Mouse (Mus musculus): ENCODE measurements at regions not wholly inside any gene's neighbourhood (a gene's known extent, or its start where the extent isn't known, plus 50 kb on each side); places are given as distances from the start of the nearest gene placed in this dataset.

DNA sequence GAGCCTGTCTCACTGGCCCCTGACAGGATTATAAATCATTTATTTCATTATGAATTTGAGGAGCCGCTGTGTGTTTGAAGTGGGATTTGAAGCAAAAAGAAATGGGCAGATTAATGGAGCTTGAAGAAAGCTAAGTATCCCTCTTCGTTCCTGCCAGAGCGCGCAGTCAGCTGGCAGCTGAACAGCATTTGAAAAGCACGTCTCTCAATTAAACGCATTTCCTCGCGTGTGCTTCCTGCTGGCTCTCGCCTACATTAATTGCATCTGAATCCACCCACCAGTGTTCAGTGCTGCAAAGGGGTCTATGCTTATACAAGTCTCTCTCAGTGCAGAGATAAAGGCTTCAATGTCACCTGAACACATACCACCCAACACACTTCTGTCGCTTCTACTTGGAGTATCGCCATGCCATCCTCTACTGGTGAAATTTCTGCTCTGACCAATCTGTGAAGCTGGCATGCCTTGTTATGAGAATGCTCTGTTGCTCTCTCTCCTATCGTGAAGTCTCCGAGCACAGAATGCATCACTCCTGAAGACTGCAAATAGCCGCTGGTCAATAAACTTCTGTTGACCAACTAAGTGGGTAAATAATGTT, 235.3 kb downstream of the Mycn start:
- in situ Hi-C loops (cut with MboI, MseI) = loop anchor here (10.0 kb wide), 1 partner anchor 82 kb away; no protein-coding TSS in a partner anchor

DNA sequence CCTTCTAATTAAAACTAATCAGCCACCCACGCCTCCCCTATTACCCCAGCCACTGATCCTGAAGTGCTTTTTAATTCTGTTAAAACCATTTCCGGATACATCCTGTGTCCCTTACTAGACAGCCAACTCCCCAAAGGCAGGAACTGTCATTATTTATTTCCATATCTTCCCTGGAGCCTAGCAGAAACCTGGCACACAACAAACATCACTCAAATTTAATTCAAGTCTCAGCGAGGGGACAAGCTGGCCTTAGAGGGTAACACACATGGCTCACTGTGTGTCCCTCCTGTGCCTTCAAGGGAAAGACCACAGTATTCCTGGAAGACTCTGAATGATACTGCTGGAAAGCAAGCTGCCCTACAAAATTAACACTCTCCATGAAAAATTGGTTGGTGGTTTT, 240.0 kb downstream of the Mycn start:
- in situ Hi-C loops (cut with MboI, MseI) = loop anchor here (10.0 kb wide), 1 partner anchor 77 kb away; no protein-coding TSS in a partner anchor

DNA sequence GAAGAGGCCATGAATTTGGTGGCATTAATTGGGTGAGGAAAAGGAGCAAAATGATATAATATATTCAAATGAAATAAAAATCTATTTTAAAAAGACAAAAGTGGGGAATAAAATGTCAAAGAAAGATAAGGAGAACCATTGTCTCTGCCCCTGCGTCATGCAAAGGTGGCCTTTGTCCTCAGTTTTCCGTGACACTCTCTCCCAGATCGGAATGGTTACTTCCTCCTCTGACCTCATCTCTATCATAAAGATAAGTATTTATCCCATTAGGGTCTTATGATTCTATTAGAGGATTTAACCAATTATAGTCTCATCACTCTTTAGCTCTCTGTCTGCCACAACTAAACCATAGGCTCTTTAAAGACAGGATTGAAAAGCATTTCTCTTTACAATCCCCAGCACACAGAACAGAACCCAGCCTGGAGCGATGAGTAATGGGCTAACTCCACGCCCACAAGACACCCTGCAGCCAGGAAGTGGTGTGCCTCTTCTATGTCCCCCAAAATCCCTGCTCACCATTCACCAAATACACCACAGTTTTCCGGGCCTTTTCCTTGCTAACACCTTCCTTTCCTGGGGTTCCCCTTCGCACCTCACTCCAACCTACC, 240.6 kb downstream of the Mycn start:
- in situ Hi-C loops (cut with MboI, MseI) = loop anchor here (10.0 kb wide), 1 partner anchor 76 kb away; no protein-coding TSS in a partner anchor

DNA sequence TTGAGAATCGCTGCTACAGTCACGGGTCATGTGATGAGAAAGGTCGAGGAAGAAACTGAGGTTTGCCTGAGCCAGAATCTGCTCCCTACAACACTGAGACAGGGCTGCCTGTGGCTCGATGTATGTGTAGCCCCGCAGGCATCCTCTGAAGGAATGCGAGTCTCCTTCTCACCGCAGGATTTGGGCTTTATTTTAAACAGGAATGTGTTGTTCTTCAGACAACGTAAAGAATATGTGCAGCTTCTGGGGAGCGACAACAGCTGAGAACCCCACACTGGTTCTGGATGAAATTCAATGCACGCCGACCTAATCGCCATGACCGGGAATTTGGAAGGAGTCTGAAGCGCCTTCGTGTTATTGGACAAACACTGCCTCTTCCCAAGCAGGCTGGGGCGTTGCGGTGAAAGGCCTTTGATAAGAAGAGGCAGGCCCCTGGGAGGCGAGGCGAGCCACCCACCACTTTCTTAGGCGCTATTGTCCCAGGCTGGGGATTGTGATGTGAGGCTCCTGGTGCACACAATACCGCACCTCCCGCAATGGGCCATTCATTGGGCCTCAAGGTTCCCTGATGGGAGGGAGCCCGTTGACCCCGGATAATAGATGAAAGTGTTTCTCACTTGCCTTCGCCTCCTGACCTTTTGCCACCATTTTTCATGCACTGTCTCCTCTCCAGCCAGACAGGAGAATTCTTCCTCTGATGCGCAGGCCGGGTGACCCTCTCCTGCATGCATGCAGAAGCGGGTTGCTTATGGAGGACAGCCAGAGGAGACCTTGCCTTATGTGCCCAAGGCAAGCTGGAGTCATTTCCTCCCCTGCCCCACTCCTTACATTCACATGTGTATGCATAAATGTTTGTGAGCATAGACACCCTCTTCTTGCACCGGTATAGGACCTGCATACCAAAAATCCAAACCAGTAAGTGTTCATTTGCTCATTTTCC, 247.6 kb downstream of the Mycn start:
- in situ Hi-C loops (cut with MboI, MseI) = no loop called here

DNA sequence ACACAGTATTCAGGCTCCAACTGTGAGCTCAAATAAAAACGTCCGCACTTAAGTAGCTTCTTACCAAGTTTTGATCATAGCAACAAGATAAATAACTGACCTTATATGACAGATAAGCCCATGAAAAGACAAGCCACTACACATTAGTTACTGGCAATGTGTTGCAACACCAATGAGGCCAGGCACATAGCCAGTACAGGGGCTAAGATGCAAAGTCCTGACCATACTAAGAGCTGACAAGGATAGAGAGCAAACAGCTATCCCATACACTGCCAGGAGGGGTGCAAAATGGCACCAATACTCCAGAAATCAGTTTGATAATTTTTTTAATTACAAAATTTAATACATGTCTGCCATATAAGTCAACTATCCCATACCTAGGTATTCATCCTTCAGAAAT, 254.3 kb downstream of the Mycn start:
- in situ Hi-C loops (cut with MboI, MseI) = no loop called here

DNA sequence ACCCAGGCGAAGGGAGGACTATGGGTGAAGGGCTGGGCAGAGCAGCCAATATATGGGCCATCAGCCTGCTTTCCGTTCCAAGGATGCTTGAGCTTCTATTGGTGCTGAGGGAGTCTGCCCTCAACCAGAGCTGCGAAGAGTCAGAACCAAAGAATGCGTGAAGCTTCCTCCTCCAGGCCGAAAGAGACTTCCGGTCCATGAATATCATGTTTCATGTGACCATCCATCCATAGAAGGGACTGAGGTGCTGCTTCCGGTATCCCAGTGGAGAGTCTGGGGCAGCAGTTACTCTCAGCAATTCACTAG, 256.5 kb downstream of the Mycn start:
- in situ Hi-C loops (cut with MboI, MseI) = no loop called here

DNA sequence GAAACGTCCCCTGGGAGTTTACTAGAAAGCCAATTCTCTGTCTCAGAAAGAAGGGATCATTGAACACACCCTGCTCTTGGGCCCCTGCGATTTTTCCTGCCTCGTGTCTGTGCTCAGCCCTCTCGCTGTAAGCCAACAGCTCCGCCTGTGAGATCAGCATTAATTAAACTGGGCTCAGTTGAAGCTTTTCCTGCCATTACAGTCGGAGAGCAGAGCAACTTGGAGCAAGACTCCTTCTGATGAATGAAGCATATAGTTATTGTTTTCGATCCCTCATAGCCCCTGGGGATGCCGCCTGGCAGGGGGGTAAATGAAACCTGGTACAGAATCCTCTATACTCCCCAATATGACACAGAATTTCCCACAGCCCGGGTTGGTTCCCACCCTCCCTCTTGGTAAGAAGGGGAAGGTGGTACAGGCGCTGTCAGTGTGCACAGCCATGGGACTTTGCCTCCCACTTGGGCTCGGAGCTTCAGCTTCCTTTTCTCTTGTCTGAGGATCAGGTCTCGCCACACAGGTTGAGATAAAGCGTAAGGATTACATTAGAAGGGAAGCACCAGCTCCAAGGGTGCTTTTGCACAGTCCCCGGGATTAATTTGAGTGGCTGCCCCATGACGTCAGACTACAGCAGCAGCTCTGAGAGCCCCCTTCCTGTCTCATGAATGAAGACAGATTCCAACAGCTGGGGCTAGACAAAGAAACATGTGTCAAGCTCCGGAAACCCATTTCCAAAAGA, 257.1 kb downstream of the Mycn start:
- in situ Hi-C loops (cut with MboI, MseI) = no loop called here

DNA sequence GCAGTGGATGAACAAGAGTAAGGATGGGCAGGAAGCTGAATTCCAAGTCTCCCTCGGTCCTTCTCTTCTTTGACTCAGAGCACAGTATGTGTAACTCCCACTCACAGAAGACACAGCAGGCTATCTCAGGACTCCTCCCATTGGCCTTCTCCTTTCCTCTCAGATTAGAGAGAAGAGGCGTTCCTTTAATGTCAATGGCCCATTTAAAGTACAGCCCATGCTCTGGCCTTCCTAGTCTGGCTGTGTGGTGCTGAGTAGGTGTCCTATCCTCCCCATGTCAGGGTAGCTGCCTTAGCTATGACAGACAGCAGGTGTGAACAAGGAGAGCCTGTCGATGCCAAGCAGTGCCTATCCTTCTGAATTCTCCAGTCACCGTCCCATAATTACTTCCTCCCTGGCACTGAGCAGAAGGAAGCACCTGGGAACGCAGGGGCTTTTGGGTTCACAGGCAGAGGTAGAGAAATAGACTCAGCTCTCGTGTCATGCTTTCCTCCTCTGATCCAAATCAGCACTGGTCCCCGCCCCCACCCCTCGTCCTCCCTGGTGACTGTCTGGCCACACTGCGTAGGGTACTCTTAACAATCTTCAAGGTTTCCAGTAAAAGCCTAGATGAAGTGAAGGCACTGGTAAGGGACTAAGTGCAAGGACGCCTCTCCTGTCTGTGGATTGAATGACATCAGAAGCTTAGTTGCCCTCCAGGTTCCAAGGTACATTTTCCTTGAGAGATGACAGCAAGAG, 257.8 kb downstream of the Mycn start:
- in situ Hi-C loops (cut with MboI, MseI) = no loop called here

DNA sequence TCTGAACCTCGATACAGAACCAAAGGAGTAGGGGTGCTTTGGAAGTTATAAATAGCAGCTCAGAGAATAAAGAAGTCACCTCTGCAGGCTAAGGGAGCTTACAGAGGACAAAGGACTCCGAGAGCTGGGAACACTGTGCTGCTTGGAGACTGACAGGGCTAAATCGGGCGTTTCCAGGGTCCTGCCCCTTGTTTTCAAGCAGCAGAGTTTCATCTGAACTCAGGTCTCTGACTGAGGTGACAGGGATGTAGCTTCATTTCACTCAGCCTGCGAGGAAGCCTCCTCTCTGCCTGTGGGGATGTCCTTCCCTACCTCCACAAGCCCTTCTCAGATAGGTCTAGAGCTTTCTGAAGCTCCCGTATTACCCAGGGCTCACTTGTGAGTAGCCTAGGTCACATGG, 260.6 kb downstream of the Mycn start:
- in situ Hi-C loops (cut with MboI, MseI) = no loop called here

DNA sequence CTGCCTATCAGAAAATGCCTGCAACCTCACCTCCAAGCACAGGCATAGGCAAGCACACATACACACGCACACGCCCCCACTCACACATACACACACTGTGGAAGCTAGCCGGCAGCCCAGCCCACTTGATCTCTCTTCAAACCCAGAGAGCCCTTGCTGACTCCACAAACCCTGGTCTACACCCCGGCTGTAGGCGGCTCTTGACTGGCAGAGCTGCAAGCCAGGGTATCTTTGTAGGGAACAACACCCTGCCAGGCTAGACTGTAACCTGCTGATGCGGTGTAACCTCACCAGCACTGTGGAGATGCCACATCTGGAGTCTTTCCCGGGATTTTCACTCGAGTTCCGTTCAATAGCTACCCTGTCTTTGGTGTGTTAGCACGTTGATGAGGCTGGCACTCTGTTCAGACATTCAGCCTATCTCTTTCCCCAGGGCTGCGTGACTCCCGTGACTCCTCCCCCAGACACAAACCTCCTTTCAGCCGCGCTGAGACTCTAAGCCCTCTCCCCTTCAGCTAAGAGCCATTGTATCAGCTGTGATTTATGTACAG, 261.3 kb downstream of the Mycn start:
- in situ Hi-C loops (cut with MboI, MseI) = no loop called here

DNA sequence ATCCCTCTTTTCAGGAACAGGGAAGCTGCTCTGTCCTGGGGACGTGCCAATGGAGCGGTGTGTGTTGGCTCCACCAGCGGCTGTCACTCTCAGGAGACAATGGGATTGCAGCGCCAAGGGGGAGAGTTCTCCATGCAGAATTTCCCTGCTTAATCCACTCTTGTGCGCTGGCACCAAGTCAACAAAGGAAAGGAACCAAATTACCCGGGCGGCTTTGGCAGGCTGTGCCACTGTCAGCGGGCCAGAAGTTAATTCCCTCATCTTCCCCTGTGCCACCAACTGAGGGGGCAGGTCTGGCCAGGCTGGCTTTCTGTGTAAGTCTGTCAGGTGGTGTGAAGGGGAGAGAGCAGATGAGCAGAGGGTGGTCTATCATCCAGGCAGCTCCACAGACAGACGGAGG, 265.0 kb downstream of the Mycn start:
- in situ Hi-C loops (cut with MboI, MseI) = no loop called here

DNA sequence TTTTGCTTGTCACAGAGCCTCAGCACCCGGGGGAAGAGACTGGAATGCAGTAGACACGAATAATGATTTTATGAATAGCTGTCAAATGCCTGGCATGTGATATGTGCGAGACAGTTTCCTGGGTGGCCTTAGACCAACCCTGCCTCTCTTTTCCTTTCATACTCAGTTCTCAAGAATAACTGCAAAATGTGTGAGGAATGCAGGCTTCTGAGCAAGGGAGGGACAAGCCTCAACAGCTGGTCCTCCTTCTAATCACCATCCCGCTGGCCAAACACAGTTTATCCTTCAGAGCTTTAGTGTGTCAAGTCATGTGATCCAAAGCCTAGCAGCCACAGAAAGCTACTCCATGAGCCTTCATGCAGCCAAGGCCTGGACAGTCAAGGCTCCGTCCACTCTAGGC, 271.8 kb downstream of the Mycn start:
- in situ Hi-C loops (cut with MboI, MseI) = no loop called here

DNA sequence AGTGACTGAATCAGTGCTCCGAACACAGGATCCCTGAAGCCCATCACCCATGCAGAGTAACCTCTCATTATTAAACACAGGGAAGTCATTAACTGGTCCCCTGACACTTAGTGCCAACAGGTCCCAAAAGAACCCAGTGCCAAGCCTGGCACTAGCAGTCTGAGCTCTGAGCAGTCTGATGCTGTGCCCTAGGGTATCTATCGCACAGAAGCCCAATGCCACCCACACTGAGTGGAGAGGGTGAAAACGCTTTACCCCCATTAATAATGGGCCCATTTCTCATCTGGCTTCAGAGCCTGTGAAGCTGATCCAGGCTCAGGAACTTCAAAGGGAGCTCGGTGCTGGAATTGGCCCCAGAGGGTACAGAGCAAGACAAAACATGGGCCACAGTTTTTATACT, 272.8 kb downstream of the Mycn start:
- in situ Hi-C loops (cut with MboI, MseI) = no loop called here

DNA sequence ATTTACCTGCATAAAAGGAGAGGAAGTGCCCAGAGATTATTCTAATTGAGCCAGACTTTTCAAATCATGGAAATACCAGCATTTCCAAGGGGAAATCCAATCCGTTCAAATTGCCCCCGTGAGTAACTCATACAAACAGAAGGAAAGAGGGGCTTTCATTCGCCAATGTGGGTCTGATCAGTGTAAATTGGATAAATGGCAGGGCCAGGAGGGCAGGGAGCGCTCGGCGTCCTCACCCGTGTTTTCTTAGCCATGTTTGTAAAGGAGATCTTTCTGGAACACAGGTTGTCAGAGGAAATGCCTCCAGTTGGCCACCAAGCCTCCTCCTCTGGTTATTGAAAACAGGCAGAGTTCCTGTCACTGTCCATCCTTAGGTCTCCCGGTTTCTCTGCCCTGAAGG, 286.1 kb downstream of the Mycn start:
- in situ Hi-C loops (cut with MboI, MseI) = no loop called here

DNA sequence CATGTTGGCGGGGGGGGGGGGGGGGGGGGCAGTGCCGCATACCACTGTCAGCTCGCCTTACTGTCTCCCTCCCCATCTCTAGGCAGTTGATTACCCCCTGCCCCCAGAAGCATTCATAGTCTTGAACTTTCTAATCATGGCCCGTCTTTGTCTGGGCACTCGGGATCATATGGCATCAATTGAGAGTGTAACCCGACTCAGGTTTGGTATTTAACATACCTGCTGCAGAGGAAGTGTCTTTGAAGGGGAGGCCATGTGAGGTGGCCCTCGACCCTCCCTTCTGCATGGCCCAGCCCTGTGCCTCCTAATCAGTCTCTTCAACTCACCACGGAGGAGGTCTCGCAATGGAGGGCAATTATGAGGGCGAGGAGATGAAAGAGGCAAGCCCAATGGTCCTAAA, 286.5 kb downstream of the Mycn start:
- in situ Hi-C loops (cut with MboI, MseI) = no loop called here

DNA sequence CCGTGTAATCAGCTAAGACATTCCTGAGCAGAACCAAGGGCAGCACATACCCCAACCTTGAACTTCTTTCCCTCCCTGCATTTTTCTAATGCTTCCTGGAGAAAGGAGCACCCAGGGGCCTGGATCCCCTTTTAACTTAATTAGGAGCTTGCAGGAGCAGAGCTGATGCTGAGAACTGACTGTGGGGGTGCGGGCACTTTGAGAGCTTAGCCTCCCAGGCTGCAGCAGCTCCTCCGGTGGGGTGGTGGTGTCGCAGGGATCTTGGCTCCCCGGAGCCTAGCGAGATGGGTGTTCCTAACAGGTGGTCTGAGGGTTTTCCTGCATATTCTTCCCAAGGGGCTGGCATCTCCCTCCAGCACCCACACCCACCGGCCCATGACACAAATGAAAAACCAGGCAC, 289.4 kb downstream of the Mycn start:
- in situ Hi-C loops (cut with MboI, MseI) = no loop called here

DNA sequence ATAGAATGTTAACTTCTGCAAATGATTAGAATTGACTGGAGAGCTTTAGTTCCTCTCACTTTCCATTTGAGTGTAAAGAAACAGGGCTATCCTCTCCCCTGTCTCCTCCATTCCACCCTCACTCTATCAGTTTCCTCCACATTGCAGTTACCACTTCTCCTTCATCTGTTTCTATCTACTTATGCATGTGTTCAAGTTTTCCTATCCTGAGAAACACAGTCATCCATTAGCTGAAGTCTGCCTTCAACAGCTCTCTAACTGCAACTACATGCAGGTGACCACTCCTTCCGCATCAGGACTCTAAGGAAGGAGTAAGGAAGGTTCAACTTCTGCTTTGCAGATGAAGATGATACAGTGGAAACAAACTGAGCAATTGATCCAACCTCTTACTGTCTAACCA, 291.4 kb downstream of the Mycn start:
- in situ Hi-C loops (cut with MboI, MseI) = no loop called here

DNA sequence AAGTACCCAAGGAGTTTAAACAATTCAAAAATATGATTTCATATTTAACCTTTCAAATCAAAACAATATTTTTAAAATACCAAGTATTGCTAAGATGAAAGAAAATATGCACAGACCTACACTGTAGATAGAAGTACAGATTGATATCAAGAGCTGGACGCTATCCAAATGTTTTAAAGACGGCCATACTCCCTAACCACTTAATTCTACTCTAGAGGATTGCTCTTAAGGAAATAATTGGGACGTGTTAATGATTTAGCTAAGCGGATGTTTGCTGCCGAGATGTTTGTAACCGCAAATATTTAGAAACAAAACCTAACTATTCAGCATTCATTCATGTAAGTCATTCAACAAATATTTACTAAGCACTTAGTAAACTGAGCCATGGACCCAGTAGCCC, 294.2 kb downstream of the Mycn start:
- in situ Hi-C loops (cut with MboI, MseI) = no loop called here

DNA sequence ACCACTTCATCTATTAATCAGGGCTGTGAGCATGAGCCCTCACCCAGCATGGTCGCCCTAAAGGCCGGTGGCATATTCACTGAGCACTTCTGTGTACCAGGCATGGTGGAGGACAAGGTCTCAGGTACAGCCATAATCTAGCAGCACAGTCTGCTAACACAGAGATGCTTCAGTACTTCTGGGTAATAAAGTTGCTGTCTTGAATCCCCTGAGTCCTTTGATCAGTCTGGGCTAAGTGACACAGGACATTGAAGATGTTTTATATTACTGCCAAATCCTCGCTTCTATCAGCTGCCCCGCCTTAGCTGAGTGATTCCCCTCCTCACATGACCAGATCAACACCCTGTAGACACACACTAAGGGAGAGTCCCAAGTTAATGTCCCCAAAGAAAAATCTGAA, 296.5 kb downstream of the Mycn start:
- in situ Hi-C loops (cut with MboI, MseI) = no loop called here

DNA sequence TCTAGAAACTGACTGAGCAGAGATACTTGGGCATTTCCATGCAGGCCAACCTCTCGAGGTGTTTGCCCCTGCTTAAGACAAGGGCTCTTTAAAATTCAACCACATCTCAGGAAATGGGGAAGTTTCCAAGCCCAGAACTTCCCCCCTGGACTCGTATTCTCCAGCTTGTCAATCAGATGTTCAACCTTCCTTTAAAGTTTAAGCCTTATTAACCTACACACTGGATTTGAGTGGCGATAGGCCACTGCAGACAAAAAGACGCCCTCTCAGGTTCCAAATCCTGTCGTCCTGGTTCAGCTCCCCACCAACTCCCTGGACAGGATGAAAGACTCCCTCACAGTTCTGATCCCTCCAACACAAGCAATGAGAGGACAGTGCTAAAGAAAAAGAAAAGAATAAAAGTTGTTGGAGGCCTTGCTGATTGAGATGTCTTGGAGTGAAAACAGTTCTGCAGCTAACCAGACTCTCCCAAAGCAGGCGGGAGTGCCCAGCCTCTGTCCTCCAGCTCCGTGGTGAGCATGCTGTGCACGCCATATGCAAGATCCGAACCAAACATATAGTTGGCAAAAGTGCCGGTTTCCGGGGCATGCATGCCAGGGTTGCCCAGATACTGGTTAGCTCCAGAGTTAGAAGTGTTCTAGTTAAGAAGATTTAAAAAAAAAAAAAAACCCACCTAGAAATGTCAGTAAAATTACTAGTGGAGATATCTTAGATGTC, 298.3 kb downstream of the Mycn start:
- in situ Hi-C loops (cut with MboI, MseI) = no loop called here

DNA sequence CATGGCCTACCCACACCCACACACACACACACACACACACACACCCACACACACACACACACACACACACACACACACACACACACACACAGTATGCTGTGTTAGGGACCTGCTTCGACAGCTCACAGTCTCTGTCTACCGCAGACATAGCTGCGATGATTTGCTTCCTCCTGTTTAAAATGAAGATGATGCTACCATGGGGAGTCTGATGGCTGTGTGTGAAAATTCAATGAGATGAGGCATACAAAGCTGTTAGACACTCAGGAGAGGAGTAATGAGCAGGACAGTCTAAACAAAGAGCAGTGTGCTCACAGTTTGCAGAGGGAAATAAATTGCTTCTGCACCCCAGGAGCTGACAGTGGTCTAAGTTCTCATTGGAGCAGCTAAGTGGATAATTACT, 306.4 kb downstream of the Mycn start:
- in situ Hi-C loops (cut with MboI, MseI) = no loop called here
